Mouse (Mus musculus) left cerebral cortex, adult 11 months (tissue): ENCODE measurements around the gene Tnrc6a.

Experiments
- DNase-seq: peaks from one replicate; pipeline ENCODE4 v3.0.0; 2022; ENCODE audit warnings: low spot score

The Tnrc6a gene

DNA sequence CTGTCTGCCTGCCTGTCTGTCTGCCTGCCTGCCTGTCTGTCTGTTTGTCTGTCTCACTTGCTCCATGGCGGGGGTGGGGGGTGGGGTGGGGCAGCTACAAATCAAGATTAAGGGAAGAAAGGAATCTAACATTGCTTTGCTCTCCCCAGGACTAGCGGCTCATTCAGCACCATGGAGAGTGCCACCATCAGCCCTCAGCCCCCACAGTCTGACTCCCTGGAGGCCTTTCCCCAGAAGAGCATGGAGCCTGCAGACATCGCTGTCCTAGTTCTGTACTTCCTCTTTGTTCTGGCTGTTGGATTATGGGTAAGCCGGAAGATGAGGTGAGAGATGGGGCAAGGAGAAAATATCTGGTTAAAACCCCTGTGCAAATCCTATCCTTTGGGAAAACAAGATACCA lies 111.8 kb downstream of the Tnrc6a start:
- no peak for DNase-seq

- no peak for DNase-seq
These were observed 114.9 kb downstream of the Tnrc6a start for GRCm38 (mm10) chr7:123238621-123239020.

DNA sequence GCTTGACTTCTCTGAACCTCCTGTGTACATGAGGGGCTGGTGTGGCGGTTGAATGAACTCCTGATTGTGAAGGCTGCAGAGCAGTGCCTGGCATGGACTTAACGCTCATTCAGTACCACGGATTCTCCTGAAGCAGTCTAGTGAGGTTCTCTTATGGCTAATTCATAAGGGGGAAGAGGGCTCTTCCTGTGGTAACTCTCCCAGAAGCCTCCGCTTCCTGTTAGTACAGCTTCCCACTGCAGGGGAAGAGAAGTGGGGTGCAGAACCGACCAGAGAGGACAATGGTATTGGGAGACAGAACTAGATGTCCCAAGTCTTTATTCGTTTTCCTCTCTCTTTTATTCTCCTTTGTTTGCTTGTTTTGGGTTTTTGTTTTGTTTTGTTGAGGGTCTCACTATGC lies 116.4 kb downstream of the Tnrc6a start:
- DNase-seq, result no peak

DNA sequence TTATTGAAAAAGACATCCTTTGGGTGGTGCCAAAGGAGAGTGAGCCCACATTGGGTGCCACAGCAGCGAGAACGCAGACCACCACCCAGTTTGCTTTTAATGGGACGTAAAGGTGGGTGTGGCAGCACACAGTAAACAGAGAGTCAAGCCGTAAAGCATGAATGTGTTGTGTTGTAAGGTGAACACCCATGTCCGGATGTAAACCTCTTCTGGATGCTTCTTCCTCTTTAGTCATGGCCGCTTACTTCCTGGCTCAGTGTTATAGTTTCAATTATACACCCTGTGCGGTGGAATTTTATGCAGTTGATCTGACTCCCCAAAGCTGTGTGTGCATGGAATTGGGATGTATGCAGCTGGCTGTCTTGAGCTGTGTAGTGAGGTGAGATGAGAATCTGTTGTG lies 118.6 kb downstream of the Tnrc6a start:
- DNase-seq, result no peak

DNA sequence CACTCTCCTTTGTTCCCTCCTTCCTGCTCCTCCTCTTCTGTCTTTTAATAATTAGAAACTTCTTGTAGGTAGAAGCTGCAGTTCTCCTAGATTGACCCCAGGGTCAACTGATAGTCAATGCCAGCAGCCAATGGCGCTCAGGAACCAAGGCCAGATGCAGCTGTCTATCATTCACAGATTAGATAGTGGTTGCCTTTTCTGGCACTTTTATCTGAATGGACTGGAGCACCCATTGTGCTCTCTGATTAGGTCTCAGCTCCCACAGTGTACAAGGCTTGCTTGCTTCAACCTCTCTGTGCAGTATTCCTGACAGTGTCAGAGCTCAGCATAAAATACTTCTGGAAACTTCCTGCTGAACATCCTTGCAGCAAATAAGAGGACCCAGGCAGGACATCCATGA lies 121.1 kb downstream of the Tnrc6a start:
- DNase-seq, result no peak
